Mouse (Mus musculus) liver, embryonic 13.5 days (tissue): ENCODE measurements around the gene Hbb-y. TPM values are rescaled to one million over a fixed set of nuclear protein-coding genes. Genes with fewer than 3 reads are reported as not detected.
"Not testable (repeated sequence)": the region's sequence is repeated elsewhere in the genome, so short reads cannot be mapped to it uniquely, and the experiment has no call there.

ENCODE experiments used
- ATAC-seq: fragments of 200-750 bp; cut with Nextera tagmentation; 2 replicates; pipeline ENCODE4 v1.8.0; 2017; ENCODE audit warnings: low read depth, mild to moderate bottlenecking, moderate number of reproducible peaks, moderate library complexity
- DNase-seq: peaks from one replicate; pipeline ENCODE4 v3.0.0; 2022
- H3K27ac ChIP-seq: fragments of 300-500 bp; sonication (generic); 2 replicates; pipeline ENCODE4 v1.5.1; 2015; ENCODE audit warnings: moderate library complexity, mild to moderate bottlenecking, inconsistent platforms
- H3K27me3 ChIP-seq: fragments of 300-500 bp; sonication (generic); 2 replicates; pipeline ENCODE4 v1.6.1; 2015; ENCODE audit warnings: mild to moderate bottlenecking, inconsistent platforms
- H3K36me3 ChIP-seq: fragments of 300-500 bp; sonication (generic); 2 replicates; pipeline ENCODE4 v1.6.1; 2015; ENCODE audit warnings: mild to moderate bottlenecking, inconsistent platforms
- H3K4me1 ChIP-seq: fragments of 300-500 bp; sonication (generic); replicated peaks from 2 replicates; pipeline ENCODE4 v1.6.1; 2015; ENCODE audit warnings: inconsistent platforms
- H3K4me2 ChIP-seq: fragments of 300-500 bp; sonication (generic); 2 replicates; pipeline ENCODE4 v1.6.1; 2015; ENCODE audit warnings: inconsistent platforms, mild to moderate bottlenecking, moderate library complexity
- H3K4me3 ChIP-seq: fragments of 300-500 bp; sonication (generic); replicated peaks from 2 replicates; pipeline ENCODE4 v1.5.1; 2015; ENCODE audit warnings: mild to moderate bottlenecking, inconsistent platforms
- H3K9ac ChIP-seq: fragments of 300-500 bp; sonication (generic); 2 replicates; pipeline ENCODE4 v1.6.1; 2015; ENCODE audit warnings: mild to moderate bottlenecking, inconsistent platforms
- H3K9me3 ChIP-seq: fragments of 300-500 bp; sonication (generic); replicated peaks from 2 replicates; pipeline ENCODE4 v1.6.1; 2016; ENCODE audit warnings: inconsistent platforms
- WGBS: fragments of 180-500 bp; shearing (Covaris S2); methylation state at CpG from one replicate; pipeline ENCODE4 v1.1.7; 2015; ENCODE audit not compliant: insufficient replicate concordance; 5-methylcytosine and 5-hydroxymethylcytosine counted together
- polyA plus RNA-seq: library from polyadenylated mRNA; unstranded; fragments of >200 nt; fragmentation: Nextera tagmentation; extraction: Ambion mirVana; gene quantifications from 2 replicates; pipeline ENCODE4 v1.2.1, GENCODE M21; 2015

Gene Hbb-y
- polyA plus RNA-seq, 1 experiment from 2014 or later: 4,306 TPM

GRCm38 (mm10) chr7:103813152-103813551 is 39.9 kb downstream of the Hbb-y start:
- Histone ChIP-seq H3K4me2 (peak overlapping the region; percentile 43; the same call in 1 of the 2 replicates), H3K27ac (peak overlapping the region; percentile 96), H3K4me1 (peaks cover 29% of the 10 kb centered on the region), H3K4me3 (peak overlapping the region; percentile 60)
- not testable (repeated sequence) for H3K9me3 ChIP-seq, H3K27me3 ChIP-seq, ATAC-seq, H3K9ac ChIP-seq, H3K36me3 ChIP-seq, DNase-seq
- whole genome bisulfite sequencing: no CpG with 5 or more reads among the region's 3 CpGs

GRCm38 (mm10) chr7:103812174-103812573 is 40.8 kb downstream of the Hbb-y start:
- Histone ChIP-seq H3K27me3 (no peaks in the 10 kb centered on the region), H3K27ac (peak overlapping the region; percentile 99), H3K9me3 (no peaks in the 10 kb centered on the region), H3K4me1 (peaks cover 38% of the 10 kb centered on the region), H3K4me2 (peak overlapping the region; percentile 63), H3K36me3 (no peaks in the 10 kb centered on the region), H3K9ac (peak overlapping the region; percentile 85), H3K4me3 (peak overlapping the region; percentile 69)
- DNase-seq: no peak
- WGBS: 4% methylated on average over 1 of the region's 1 CpGs
- no peak for ATAC-seq

- peak; percentile 62 for ATAC-seq
- Histone ChIP-seq H3K27ac (peak overlapping the region; percentile 97), H3K9me3 (no peaks in the 10 kb centered on the region), H3K4me1 (peaks cover 43% of the 10 kb centered on the region), H3K36me3 (no peaks in the 10 kb centered on the region), H3K4me2 (peak overlapping the region; percentile 45), H3K9ac (peak overlapping the region; percentile 66), H3K4me3 (peak overlapping the region; percentile 51), H3K27me3 (no peaks in the 10 kb centered on the region)
- 27% methylated on average over 1 of the region's 1 CpGs for WGBS
- no peak for DNase-seq
Measured at GRCm38 (mm10) chr7:103811223-103811845, 41.7 kb downstream of the Hbb-y start.

- peak overlapping the region; percentile 51 for H3K4me3 ChIP-seq
- H3K27ac ChIP-seq: peak overlapping the region; percentile 97
- no peaks in the 10 kb centered on the region for H3K9me3 ChIP-seq
- peak overlapping the region; percentile 23; the same call in 1 of the 2 replicates for H3K4me2 ChIP-seq
- H3K4me1 ChIP-seq: peaks cover 39% of the 10 kb centered on the region
- DNase-seq (no peak), ATAC-seq (peak; percentile 21)
- 26% methylated on average over 3 of the region's 3 CpGs for WGBS
- H3K27me3 ChIP-seq: no peaks in the 10 kb centered on the region
- peak overlapping the region; percentile 30; the same call in 1 of the 2 replicates for H3K9ac ChIP-seq
- H3K36me3 ChIP-seq: no peaks in the 10 kb centered on the region
Measured at GRCm38 (mm10) chr7:103810746-103811145, 42.3 kb downstream of the Hbb-y start.

GRCm38 (mm10) chr7:103810296-103810695 is 42.7 kb downstream of the Hbb-y start:
- H3K4me2 ChIP-seq: peak overlapping the region; percentile 60
- no peaks in the 10 kb centered on the region for H3K36me3 ChIP-seq
- WGBS: 41% methylated on average over 1 of the region's 1 CpGs
- no peaks in the 10 kb centered on the region for H3K9me3 ChIP-seq
- DNase-seq: no peak
- H3K27ac ChIP-seq: peak overlapping the region; percentile 97
- ATAC-seq: no peak
- H3K4me3 ChIP-seq: peak overlapping the region; percentile 41
- H3K4me1 ChIP-seq: peaks cover 36% of the 10 kb centered on the region
- no peaks in the 10 kb centered on the region for H3K27me3 ChIP-seq
- H3K9ac ChIP-seq: peak overlapping the region; percentile 70

- Histone ChIP-seq H3K4me1 (peaks cover 34% of the 10 kb centered on the region), H3K36me3 (no peaks in the 10 kb centered on the region), H3K27ac (peak overlapping the region; percentile 97), H3K9ac (peak overlapping the region; percentile 70), H3K4me2 (peak overlapping the region; percentile 60), H3K4me3 (peak overlapping the region; percentile 41), H3K9me3 (no peaks in the 10 kb centered on the region), H3K27me3 (no peaks in the 10 kb centered on the region)
- DNase-seq (no peak), ATAC-seq (no peak)
- WGBS: 20% methylated on average over 1 of the region's 1 CpGs
Measured at GRCm38 (mm10) chr7:103809801-103810155, 43.2 kb downstream of the Hbb-y start.

- Histone ChIP-seq H3K4me1 (peaks cover 34% of the 10 kb centered on the region), H3K36me3 (no peaks in the 10 kb centered on the region), H3K9me3 (no peaks in the 10 kb centered on the region), H3K27ac (peak overlapping the region; percentile 97), H3K4me2 (peak overlapping the region; percentile 60), H3K9ac (peak overlapping the region; percentile 70), H3K27me3 (no peaks in the 10 kb centered on the region), H3K4me3 (peak overlapping the region; percentile 41)
- DNase-seq (no peak), ATAC-seq (no peak)
- WGBS: 7% methylated on average over 5 of the region's 5 CpGs
Measured at GRCm38 (mm10) chr7:103808971-103809800, 43.8 kb downstream of the Hbb-y start.

- H3K36me3 ChIP-seq, DNase-seq, H3K9me3 ChIP-seq, H3K27me3 ChIP-seq, ATAC-seq: not testable (repeated sequence)
- Histone ChIP-seq H3K9ac (peak overlapping the region; percentile 68), H3K4me3 (peak overlapping the region; percentile 8; the same call in 1 of the 2 replicates), H3K4me1 (peaks cover 34% of the 10 kb centered on the region), H3K27ac (peak overlapping the region; percentile 97), H3K4me2 (peak overlapping the region; percentile 39)
- 34% methylated on average over 2 of the region's 2 CpGs for WGBS
Measured at GRCm38 (mm10) chr7:103808120-103808519, 44.9 kb downstream of the Hbb-y start.

- peak overlapping the region; percentile 97 for H3K27ac ChIP-seq
- no peaks in the 10 kb centered on the region for H3K9me3 ChIP-seq
- DNase-seq (peak; percentile 52), ATAC-seq (no peak)
- no peaks in the 10 kb centered on the region for H3K36me3 ChIP-seq
- peak overlapping the region; percentile 46; the same call in 1 of the 2 replicates for H3K9ac ChIP-seq
- H3K4me3 ChIP-seq: no peak overlapping the region
- H3K4me1 ChIP-seq: peaks cover 34% of the 10 kb centered on the region
- H3K27me3 ChIP-seq: no peaks in the 10 kb centered on the region
- WGBS: 69% methylated on average over 1 of the region's 1 CpGs
- no peak overlapping the region for H3K4me2 ChIP-seq
Measured at GRCm38 (mm10) chr7:103806856-103807255, 46.2 kb downstream of the Hbb-y start.
